Mouse (Mus musculus) frontal cortex, postnatal 14 days (tissue): ENCODE measurements around the gene Srebf2.

Experiments
- DNase-seq, 2 experiments: peaks; one replicate each; pipeline ENCODE4 v3.0.0; 2022; ENCODE audit warnings: low spot score in 2 of 2

Gene Srebf2

DNA sequence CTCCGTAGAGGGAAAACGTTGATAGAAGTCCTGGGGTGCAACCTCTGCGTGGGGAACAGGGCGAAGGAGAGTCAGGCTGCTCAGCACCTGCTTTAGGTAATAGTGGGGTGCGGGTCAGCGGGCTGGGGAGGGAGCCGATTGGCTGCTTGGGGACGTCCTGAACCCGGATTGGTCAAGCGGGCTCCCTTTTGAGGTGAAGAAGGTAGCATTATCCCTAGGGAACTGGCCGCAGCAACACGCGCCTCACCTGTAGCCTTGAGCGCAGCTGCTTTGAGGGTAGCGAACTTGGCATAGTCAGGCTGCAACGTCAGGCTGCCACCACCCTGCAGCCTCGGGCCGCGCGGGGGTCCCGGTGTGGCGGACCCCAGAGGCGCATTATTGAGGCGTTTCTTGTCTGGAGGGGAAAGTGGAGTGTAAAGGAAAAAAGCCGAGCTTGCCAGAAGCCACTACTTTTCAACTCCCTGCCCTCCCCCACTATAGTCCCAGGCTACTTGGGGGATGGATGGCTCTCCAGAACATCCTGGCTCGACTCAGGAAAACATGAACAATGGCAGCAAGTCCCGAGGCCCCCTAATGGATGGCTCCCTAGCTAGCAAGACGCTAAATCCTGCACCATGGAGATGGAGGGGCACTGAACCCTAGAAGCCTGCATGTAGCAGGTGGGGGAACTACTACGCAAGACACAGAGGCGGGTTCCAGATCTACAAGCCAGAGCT lies 60.7 kb downstream of the Srebf2 start:
- no peak for DNase-seq

DNA sequence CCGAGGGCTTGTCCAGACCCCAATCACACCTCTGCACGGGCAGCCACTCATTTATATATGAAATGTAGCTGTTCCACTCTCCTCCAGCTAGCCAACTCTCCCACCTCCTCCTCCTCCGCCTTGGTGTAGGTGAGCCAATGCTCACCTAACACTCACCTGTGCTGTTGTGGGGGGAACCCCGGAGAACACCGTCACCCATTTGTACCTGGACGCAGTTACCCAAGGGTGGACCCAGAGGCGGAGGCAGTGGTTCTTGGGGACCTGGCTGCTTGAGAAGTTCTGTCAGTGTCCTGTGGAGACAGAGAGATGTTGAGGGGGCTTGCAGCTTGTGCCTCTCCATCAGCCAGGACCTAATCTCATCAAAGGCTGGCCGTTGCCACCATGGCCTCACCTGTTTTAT lies 61.3 kb downstream of the Srebf2 start:
- no peak for DNase-seq

DNA sequence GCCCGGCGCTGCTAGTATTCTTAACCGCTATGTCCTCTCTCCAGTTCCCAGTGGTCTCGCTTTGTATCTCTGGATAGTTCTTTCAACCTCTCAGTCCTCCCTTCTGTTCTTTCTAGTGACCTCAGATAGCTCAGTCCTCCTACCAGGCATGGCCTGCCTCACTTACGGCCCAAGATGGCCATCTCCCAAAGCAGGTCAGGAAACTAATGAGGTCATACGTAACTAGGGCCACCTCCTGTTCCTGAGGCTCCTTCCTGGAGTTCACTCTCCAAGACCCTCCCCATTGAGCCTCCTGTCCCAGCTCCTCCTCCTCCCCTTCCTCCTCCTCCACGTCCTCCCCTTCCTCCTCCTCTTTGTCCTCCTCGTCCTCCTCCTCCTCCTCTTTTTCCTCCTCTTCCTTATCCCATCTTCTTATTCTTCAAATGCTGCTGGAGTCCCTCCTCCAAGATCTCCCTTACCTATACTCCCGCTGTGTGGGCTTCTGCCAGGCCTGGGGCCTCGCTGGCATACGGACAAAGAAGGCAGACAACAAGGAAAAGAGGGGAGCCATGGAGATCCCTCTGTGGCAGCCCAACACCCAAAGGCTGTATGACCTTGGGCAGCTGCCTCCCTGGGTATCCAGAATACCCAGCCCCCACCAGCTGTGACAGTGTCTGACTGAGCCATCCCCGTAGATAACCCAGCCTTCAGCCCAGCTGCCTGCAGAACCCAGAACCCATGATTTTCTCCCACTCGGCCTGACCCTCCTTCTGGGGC lies 62.5 kb downstream of the Srebf2 start:
- DNase-seq, result no peak

DNA sequence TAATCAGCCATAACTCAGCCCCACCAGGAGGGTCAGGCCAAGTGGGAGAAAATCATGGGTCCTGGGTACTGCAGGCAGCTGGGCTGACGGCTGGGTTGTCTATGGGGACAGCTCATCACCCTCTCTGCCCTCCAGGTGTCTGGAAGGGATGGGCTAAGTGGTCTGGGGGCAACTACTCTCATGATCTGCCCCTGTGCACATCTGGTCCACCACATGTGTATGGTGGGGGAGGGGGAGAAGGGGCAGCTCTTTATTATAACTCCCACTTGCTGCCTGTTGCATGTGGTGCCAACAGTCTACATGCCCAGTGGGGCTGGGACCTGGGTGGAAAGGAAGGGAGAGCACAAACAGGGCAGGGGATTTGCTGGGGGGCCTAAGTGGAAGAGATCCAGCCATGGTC lies 63.8 kb downstream of the Srebf2 start:
- DNase-seq, result no peak

DNA sequence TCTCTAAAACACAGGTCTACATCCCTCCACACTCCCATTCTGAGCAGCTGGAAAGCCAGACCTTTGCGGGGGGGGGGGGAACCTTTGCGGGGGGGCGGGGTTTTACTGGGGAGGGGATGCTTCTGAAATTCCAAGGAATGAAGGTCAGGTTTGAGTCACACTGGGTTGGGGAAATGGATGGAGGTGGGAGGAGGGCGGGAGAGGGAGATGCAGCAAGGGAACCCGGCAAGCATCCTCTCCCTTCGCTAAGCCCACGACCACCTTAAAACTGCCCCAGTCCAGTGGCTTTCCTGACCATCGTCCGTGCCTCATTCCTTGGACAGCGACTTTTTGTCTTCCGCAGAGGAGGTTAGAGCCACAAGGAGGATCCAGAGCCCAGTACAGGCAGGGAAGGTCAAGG lies 64.3 kb downstream of the Srebf2 start:
- no peak for DNase-seq

DNA sequence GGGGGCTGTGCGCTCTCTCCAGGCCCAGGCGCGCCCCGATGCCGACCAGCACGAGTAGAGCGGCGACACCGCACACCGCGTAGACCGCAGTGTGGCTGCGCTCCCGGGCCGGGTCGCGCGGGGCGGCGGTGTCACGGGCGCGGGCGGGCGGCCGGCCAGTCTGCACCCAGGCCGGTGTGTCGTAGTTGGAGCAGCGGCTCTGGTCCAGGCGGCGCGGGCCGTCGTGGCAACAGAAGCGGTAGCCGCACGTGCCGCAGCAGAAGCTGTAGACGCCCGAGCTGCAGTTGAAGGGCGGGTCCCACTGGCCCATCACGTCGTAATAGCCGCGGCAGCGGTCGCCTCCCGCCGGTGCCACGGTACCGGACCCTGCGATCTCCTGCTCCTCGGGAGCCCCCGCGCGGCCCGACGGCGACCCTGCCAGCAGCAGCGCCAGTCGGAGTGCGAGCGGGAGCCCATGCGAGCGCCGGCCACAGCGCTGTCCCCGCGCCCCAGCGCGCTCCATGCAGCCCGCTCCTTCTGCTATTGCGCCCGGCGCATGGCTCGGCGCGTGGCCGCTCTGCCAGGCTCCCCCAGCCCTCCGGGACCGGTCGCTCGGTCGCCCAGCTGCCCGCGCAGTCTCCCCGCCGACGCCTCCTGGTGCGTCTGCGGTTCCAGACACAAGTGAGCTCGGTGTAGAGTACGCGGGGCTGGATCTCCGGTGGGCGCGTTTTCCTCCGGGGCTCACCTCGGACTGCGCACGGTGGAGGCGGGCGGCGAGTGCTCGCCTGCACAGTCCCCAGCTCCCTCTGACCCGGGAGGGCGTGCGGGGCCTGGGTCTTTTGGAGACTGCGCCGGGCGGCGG lies 65.2 kb downstream of the Srebf2 start:
- no peak for DNase-seq

DNA sequence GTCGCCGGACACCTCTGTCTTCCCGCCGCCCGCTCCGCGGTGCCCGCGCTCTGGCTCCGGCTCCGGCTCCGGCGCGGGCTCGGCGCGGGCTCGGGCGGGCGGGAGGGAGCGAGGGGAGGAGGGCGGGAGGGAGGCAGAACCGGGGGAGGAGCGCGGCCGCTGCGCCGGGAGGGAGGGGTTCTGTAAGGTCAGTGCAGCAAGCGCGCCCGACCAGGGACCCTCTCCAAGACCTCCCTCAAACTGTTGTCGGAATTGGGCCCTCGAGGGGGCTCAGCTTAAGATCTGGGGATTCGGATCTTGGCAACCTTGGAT lies 65.7 kb downstream of the Srebf2 start, which contains the start of gene Shisa8:
Gene Shisa8 (minus strand): TSS at position 64 of the 312 bp plus-strand sequence.
- no peak for DNase-seq

DNA sequence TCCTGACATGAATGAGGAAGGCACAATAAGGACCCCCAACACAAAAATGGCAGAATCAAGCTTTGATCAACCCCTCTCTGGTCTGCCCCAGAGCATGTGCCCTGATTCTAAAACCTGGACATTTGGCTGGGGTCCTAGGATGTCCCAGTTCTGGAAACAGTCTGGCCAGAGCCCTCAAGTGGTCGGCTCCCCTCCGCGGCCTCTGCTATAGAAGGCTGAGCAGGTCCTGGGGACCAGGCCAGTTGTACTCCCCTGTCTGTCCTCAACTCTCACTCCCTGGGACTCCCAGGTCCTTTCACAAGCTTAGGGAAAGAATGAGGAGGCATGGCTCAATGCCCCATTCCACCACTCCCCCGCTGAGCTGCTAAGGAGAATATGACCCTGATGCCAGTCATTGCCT lies 66.2 kb downstream of the Srebf2 start:
- no peak for DNase-seq

DNA sequence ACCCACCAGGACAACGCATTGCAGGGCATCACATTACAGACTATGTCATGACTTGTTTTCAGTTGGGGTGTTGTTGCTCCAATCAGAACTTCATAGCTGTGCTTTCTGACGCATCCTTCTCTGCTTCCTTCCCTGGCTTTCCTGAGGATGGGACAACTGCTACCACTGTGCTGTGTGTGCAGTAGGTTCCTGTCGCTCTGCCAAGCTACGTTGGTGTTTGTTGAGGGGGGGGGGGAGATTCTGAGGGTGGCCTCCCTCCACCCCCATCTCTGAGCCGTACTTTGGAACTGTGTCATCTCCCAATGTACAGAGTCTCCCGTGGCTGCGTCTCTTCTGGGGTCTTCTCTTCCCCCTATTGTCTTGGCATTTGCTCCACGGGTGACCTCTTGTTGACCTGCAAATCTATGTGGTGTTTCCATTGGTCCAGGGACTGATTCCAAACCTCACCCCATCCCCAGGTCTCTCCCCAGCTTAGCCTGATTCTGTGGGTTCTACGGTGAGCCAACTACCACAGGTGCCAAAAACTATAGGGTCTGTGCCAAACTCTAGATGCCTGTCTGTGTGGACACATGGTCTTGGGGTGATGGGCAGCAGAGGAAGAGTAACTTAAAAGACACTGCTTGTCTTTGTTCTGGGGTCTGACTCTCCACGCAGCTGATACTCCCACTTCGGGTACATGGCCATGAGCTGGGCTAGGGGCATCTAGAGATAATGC lies 68.5 kb downstream of the Srebf2 start:
- no peak for DNase-seq

DNA sequence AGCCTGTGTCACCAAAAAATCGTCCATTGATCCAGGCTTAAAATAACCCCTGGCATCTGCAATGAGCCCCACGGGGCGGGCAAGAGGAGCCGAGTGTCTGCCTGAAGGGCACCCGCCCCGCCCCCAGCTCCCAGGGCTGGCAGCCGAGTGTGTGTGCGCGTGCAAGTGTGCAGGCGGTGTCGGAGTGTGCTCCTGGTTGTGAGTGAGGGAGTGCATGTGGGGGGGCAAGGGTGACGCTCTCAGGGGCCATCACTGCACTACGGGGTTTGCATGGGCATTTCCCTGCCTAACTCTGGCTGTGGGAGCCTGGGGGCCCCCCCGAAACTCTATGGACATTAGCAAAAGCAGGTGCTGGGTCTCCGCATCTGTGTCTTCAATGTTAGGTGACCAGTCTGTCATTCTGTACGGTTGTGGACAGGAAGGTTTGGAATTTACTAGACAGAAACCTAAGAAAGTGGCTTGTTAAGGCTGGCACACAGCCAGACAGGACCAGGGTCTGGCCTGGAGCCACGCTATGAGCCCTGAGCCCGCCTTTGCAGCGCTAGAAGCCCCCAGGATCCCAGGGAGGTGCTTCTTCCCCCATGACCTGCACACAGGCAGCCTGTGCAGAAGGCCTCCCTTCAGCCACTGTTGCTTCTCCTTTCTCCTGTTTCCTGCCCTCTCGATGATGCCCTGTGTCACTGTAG lies 69.3 kb downstream of the Srebf2 start:
- DNase-seq, result no peak

DNA sequence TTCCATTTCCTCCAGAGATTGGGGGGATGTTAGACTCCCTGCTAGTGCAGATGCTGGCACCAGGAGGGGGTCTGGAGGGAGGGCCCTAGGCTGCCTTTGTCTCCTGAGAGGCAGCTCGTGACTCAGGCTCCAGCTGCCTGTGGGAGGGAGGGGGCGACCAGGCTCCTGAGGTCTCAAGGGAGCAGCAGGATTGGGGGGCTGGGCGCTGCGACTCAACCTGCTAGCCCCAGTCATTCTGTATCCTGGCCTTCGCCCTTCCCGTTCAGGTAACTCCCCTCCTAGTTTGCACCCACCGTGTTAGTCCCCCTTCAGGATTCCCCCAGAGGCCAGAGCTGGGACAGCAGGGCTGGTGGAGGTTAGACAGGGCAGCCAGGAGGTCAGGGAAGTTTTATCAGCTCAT lies 70.1 kb downstream of the Srebf2 start:
- no peak for DNase-seq

DNA sequence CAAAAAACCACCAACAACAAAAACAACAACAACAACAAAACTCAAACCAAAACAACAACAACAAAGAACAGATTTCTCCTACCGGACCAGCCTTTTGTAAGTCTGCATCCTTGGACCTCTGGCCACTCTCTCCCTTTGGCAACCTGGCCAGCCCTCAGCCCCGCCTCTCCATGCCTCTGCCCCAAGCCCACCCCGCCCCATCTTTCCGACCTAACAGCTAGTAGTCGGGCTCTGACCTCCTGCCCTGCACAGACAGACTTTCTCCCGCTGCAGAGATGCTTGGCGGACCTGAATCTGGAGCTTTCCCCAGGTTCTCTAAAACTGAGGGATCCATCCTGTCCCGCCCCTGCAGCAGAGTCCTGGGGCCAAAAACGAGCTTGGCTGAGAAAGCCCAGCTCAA lies 71.0 kb downstream of the Srebf2 start:
- DNase-seq, result no peak

DNA sequence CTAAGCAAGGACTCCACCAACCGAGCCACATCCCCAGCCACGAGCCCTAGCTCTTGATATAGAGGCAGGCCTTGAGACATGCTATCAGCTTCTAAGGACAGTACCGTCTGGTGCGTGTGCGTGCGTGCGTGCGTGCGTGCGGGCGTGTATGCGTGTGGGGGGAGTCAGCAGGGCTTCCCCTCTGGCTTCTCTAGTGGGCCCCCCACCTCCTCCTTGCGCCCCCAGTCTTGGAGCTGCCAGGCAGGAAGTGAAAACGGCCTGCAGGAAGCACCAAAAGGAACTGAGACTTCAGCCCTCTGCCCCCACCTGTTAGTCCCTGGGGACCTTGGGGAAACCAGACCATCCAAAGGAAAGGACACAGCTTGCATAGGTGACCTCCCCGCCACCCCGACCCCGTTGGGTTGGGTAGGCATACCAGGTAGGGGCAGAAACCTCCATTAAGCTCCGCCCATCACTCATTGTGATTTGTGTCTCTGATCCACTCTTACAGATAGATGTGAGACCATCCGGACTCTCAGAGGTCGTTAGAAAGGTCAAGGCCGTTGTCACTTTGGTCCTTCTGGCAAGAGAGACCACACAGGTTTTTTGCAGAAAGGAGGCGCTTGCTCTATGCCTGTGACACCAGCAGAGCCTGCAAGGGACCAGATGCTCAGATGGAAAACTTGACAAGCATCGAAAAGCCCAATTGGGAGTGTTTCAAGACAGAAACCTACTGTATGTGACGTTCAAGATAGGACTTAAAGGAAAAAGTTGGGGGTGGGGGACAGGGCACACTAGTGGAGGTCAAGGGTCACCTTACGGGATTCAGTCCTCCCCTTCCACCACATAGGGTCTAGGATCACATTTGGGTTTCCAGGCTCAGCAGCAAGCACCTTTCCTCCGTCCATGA lies 72.0 kb downstream of the Srebf2 start:
- no peak for DNase-seq

DNA sequence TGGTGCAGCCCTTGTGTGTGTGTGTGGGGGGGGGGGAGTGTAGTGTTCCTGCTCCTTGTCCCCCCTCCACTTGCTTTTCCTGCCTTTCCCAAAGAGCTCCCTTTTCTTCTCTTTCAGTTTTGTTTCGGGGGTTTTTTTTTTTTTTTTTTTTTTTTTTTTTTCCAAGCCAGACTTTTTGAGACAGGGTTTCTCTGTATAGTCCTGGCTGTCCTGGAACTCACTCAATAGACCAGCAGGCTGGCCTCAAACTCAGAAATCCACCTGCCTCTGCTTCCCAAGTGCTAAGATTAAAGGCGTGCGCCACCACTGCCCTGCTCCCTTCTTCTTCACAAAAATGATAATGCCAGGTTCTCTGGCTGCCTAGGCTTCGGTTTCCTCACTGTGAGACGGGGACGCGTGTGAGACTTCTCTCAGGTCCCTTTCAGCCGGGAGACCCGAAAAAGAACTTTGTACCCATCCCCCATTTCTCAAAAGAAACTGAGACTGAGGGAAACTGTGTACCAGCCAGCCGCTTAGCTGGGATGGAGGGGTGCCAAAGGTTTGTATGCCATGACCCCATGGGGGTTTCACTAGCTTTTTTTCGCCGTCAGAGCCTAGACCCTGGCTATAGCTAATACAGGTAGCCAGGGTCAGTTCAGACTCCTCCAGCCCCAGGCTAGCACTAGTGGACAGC lies 73.2 kb downstream of the Srebf2 start:
- DNase-seq, result no peak

DNA sequence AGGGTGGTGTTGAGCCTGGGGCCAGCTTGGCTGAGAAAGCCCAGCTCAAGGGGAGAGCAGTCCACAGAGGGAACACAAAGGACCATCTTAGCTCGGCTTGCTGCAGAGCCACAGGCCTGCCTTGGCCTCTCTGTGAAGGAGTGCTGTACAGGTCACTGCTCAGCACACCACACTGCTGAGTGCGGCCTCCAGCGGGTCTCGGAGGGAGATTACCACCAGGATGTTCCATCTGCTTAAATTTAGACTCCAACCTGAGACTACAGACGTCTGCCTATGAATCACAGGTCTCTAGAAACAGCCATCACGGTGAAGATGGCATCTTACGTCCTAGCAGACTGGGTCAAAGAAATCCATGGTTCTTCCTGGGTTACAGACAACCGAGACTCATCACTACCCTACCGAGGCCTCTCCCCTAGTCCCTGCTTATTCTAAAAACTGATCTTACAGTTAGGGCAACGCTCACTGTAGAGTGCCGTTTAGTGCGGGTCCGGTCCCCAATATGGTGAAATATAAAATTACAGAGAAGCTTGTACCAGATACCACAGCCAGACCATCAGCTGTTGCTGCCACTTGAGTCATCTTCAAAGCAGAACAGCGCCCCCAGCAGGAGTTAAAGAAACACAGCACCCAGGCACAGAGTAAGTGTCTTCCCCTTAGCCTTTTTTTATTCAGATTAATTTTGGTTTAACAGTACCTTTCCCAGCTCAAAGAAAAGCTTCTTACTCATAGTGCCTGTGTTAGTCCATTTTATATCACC lies 74.3 kb downstream of the Srebf2 start:
- no peak for DNase-seq

DNA sequence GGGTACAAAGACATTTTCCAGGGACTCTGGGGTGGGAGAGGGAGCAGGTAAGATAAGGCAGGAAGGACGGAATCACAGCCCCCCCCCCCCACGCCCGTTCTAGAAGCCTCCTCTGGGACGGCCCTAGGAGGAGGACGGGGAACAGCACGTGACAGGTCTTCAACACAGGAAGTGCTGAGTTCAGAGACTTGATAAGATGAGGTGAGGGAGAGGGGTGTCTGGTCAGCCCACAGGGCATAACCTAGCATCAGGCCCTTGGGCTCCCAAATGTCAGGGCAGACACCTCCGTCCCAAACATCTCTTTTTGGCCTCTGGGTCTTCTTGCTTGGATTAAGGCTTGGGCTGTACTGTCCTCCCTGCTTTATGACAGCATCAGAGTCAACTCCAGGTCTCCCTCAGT lies 76.3 kb downstream of the Srebf2 start:
- DNase-seq, result no peak

DNA sequence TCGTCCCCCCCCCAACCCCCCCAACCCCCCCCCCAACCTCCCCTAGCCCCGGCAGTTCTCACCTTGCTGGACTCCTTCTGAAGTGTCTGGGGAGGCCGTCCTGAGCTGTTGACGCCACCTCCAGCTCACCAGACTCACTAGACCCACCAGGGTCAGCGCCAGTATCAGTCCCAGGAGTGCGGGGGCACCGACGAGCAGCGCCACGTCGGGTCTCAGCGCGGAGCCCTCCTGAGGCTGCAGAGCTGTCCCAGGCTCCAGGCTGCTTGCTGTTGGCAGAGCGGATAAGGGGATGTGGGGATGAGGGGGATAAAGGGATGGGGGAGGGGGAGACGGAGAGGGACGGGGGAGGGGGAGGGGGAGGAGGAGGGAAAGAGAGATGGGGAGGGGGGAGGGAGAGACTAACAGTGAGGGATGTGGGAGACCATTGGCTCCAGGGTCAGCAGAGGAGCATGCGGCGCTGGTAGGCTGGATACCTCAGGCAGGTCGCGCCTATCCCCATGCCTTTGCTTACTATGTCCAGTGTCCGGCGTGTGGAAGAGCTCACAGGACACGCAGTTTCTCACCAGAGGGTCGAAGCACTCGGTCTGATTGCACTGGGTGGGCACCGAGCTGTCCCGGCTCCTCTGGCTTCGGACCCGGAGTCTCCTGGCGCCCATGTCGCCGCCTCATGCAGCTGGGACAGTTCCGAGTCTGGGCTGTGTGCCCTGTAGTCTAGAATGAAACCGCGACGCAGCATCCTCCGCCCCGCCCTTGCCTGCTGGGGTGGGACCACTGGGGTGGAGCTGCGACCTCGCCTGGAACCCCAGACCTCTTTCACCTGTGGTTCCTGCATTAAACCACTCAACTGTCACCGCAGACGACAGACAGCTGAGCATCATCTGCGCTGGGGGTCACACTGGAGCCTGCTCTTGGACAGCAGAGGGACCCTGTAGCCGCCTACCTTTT lies 76.9 kb downstream of the Srebf2 start, which contains the start of gene Tnfrsf13c:
Gene Tnfrsf13c (minus strand): TSS at position 713 of the 945 bp plus-strand sequence.
- no peak for DNase-seq
